Comparison of ENCODE assay signal across 14 mouse cellular contexts in genomic region chr17:63465239-63465638, GRCm38 (mm10). TPM values are rescaled to one million over a fixed set of nuclear protein-coding genes. Genes with fewer than 3 reads are reported as not detected.
DNase-seq lines count a peak whose midpoint lies in the region; ATAC-seq and TF ChIP-seq lines count a peak whose summit lies in the region.
"Had no signal": no experiment of that assay in that cellular context is flagged by ENCODE, and none has a peak within 500 bp of the region (broad histone marks: within the 10 kb centered on the region; RNA-seq: fewer than 3 reads in every experiment).

No protein-coding gene starts in this region.

- H3K9ac ChIP-seq in hindbrain, postnatal 0 days (replicated peaks; ENCODE audit: low read length) = no peak overlapping the region
- no peak overlapping the region for H3K9ac ChIP-seq in hindbrain, embryonic 11.5 days (ENCODE audit: low read depth, low read length)
- no peak overlapping the region for H3K9ac ChIP-seq in MEL (ENCODE audit: control insufficient read depth, low read depth, low read length, poor library complexity, severe bottlenecking)
- H3K9ac ChIP-seq in hindbrain, embryonic 16.5 days (ENCODE audit: low read depth, low read length) = no peak overlapping the region
- H3K9ac ChIP-seq: heart, embryonic 13.5 days; liver, embryonic 13.5 days had no signal

- TF ChIP-seq EP300 in MEL (IDR thresholded peaks at IDR 0.05; ENCODE audit: low read depth in 1 of 2, low read length in 2 of 2) = no peak

- no peak overlapping the region for H3K27ac ChIP-seq in hindbrain, postnatal 0 days
- no peak overlapping the region for H3K27ac ChIP-seq in hindbrain, embryonic 11.5 days (ENCODE audit: low read depth, low read length)
- H3K27ac ChIP-seq in MEL (ENCODE audit: control insufficient read depth, low read depth, low read length) = no peak overlapping the region
- H3K27ac ChIP-seq in hindbrain, embryonic 16.5 days (ENCODE audit: low read depth, low read length) = no peak overlapping the region
- H3K27ac ChIP-seq: heart, embryonic 13.5 days; hindbrain, embryonic 10.5 days; liver, embryonic 13.5 days had no signal

- H3K4me3 ChIP-seq in hindbrain, postnatal 0 days (ENCODE audit: low read length) = no peak overlapping the region
- no peak overlapping the region for H3K4me3 ChIP-seq in hindbrain, embryonic 11.5 days (ENCODE audit: low read depth, low read length)
- no peak overlapping the region for H3K4me3 ChIP-seq in MEL (ENCODE audit: control insufficient read depth in 1 of 2, insufficient read depth in 1 of 2, low read depth in 2 of 2, low read length in 2 of 2)
- no peak overlapping the region for H3K4me3 ChIP-seq in hindbrain, embryonic 16.5 days (ENCODE audit: low read length)
- H3K4me3 ChIP-seq: heart, embryonic 13.5 days; hindbrain, embryonic 10.5 days; liver, embryonic 13.5 days had no signal

- peak; percentile 64 for DNase-seq in hindbrain, postnatal 0 days (ENCODE audit: low spot score)
- no peak for DNase-seq in hindbrain, embryonic 11.5 days (ENCODE audit: low spot score)
- no peak for DNase-seq in MEL (ENCODE audit: low read depth, low spot score)
- peak; percentile 90 for DNase-seq in brain, embryonic 14.5 days (ENCODE audit: low read depth)
- peak; percentile 29 to 56 for DNase-seq in cerebellum, postnatal 25 days
- DNase-seq in adrenal gland, adult 2 months = no peak
- DNase-seq in gastrocnemius, postnatal 14 days = no peak
- DNase-seq: kidney, adult 18-20 months; kidney, postnatal 36 days; liver, embryonic 13.5 days had no signal

- H3K4me1 ChIP-seq in hindbrain, postnatal 0 days (ENCODE audit: insufficient read depth, low read length) = no peaks in the 10 kb centered on the region
- no peaks in the 10 kb centered on the region; the same call in 1 of the 2 replicates for H3K4me1 ChIP-seq in hindbrain, embryonic 11.5 days (replicated peaks; ENCODE audit: control insufficient read depth, insufficient read depth, low read length)
- no peaks in the 10 kb centered on the region for H3K4me1 ChIP-seq in MEL (ENCODE audit: control insufficient read depth in 1 of 2, insufficient read depth in 2 of 2, low read length in 2 of 2)
- no peaks in the 10 kb centered on the region for H3K4me1 ChIP-seq in hindbrain, embryonic 16.5 days (ENCODE audit: control insufficient read depth, insufficient read depth, low read depth, low read length)
- H3K4me1 ChIP-seq: liver, embryonic 13.5 days had no signal

- no peak for TF ChIP-seq RAD21 in MEL (IDR thresholded peaks at IDR 0.05; ENCODE audit: low read depth, low read length)

- no peak for TF ChIP-seq POLR2A in MEL (IDR thresholded peaks at IDR 0.05; ENCODE audit: control insufficient read depth in 1 of 2, insufficient read depth in 1 of 2, low read depth in 1 of 2, low read length in 2 of 2, poor library complexity in 1 of 2)
- TF ChIP-seq POLR2A in brain, embryonic 14.5 days (IDR thresholded peaks at IDR 0.05; ENCODE audit: borderline replicate concordance, extremely low read depth, insufficient read depth, insufficient read length, poor library complexity, severe bottlenecking) = no peak

- H3K27me3 ChIP-seq in hindbrain, postnatal 0 days (ENCODE audit: insufficient read depth, low read length) = no peaks in the 10 kb centered on the region
- H3K27me3 ChIP-seq in hindbrain, embryonic 11.5 days (ENCODE audit: control insufficient read depth, insufficient read depth, low read length) = no peaks in the 10 kb centered on the region
- H3K27me3 ChIP-seq in MEL (ENCODE audit: control insufficient read depth in 1 of 2, insufficient read depth in 2 of 2, low read length in 2 of 2) = no peaks in the 10 kb centered on the region
- no peaks in the 10 kb centered on the region for H3K27me3 ChIP-seq in hindbrain, embryonic 16.5 days (replicated peaks; ENCODE audit: control insufficient read depth, insufficient read depth, low read length)
- H3K27me3 ChIP-seq: heart, embryonic 13.5 days; liver, embryonic 13.5 days had no signal

- intact Hi-C loops in gastrocnemius, postnatal 14 days (cut with DNase I; ENCODE audit: low total_unique reads) = loop anchor here (5.0 kb wide), 2 partner anchors 33 to 143 kb away; no protein-coding TSS in a partner anchor

- 43% methylated on average over 1 of the region's 1 CpGs for WGBS in hindbrain, postnatal 0 days
- 78% methylated on average over 1 of the region's 1 CpGs for WGBS in hindbrain, embryonic 11.5 days
- whole genome bisulfite sequencing in hindbrain, embryonic 16.5 days = 23% methylated on average over 1 of the region's 1 CpGs

- H3K9me3 ChIP-seq in hindbrain, postnatal 0 days (ENCODE audit: low read length) = no peaks in the 10 kb centered on the region
- H3K9me3 ChIP-seq in hindbrain, embryonic 11.5 days (ENCODE audit: control insufficient read depth, low read length) = no peaks in the 10 kb centered on the region
- no peaks in the 10 kb centered on the region for H3K9me3 ChIP-seq in MEL (replicated peaks; ENCODE audit: insufficient read depth, low read length)
- H3K9me3 ChIP-seq in hindbrain, embryonic 16.5 days (ENCODE audit: control insufficient read depth, low read length) = no peaks in the 10 kb centered on the region
- H3K9me3 ChIP-seq: heart, embryonic 13.5 days; hindbrain, embryonic 10.5 days; liver, embryonic 13.5 days had no signal

- TF ChIP-seq CTCF in hindbrain, postnatal 0 days (IDR thresholded peaks at IDR 0.05; ENCODE audit: low read depth) = no peak
- no peak for TF ChIP-seq CTCF in MEL (IDR thresholded peaks at IDR 0.05 in 2 of 3, conservative IDR thresholded peaks at IDR 0.05 in 1 of 3; ENCODE audit: control insufficient read depth in 1 of 3, insufficient read depth in 1 of 3, low read depth in 2 of 3, low read length in 3 of 3, poor library complexity in 1 of 3, severe bottlenecking in 1 of 3)
- TF ChIP-seq CTCF in brain, embryonic 14.5 days (IDR thresholded peaks at IDR 0.05; ENCODE audit: borderline replicate concordance, extremely low read depth, insufficient read depth, insufficient read length) = no peak

- H3K4me2 ChIP-seq in hindbrain, postnatal 0 days (ENCODE audit: low read depth, low read length) = no peak overlapping the region
- no peak overlapping the region for H3K4me2 ChIP-seq in hindbrain, embryonic 11.5 days (replicated peaks; ENCODE audit: low read depth, low read length)
- H3K4me2 ChIP-seq in hindbrain, embryonic 16.5 days (ENCODE audit: low read length) = no peak overlapping the region
- H3K4me2 ChIP-seq: heart, embryonic 13.5 days; liver, embryonic 13.5 days had no signal

- H3K36me3 ChIP-seq in hindbrain, postnatal 0 days (ENCODE audit: insufficient read depth, low read length) = no peaks in the 10 kb centered on the region
- H3K36me3 ChIP-seq in hindbrain, embryonic 11.5 days (ENCODE audit: control insufficient read depth, insufficient read depth, low read length) = no peaks in the 10 kb centered on the region
- H3K36me3 ChIP-seq in MEL (ENCODE audit: control insufficient read depth in 1 of 2, insufficient read depth in 2 of 2, low read length in 2 of 2) = no peaks in the 10 kb centered on the region
- no peaks in the 10 kb centered on the region for H3K36me3 ChIP-seq in hindbrain, embryonic 16.5 days (ENCODE audit: control insufficient read depth, insufficient read depth, low read length)
- H3K36me3 ChIP-seq: hindbrain, embryonic 10.5 days; liver, embryonic 13.5 days had no signal

- no peaks in the 10 kb centered on the region for H3K79me2 ChIP-seq in MEL (ENCODE audit: control insufficient read depth, insufficient read depth, low read length, poor library complexity)

- 0 out of 2 replicates have a peak, but pooled peaks have one; percentile 40 for ATAC-seq in hindbrain, postnatal 0 days
- no peak for ATAC-seq in hindbrain, embryonic 11.5 days (ENCODE audit: low FRiP score)
- no peak for ATAC-seq in hindbrain, embryonic 16.5 days
- ATAC-seq: lung, postnatal 0 days had no signal

TF ChIP-seq in MEL, 35 proteins besides CTCF, POLR2A, EP300 and RAD21:
- TF ChIP-seq MEF2A (IDR thresholded peaks at IDR 0.05; ENCODE audit: extremely low read depth, insufficient replicate concordance, low read depth, low read length, poor library complexity, severe bottlenecking) (no peak), GATA1 (IDR thresholded peaks at IDR 0.05; ENCODE audit: low read depth, low read length) (0 out of 2 replicates have a peak, but pooled peaks have one; percentile 19)
TF ChIP-seq in MEL: peak in this region for 1.

RNA-seq across cellular contexts. Expression of gene Fbxl17, which starts 34.6 kb away (rescaled TPM):
- 22.3 and 27.6 TPM in 2 replicates for total RNA-seq in hindbrain, postnatal 0 days (2014; rRNA removed)
- 10.0 and 13.1 TPM in 2 replicates for polyA plus RNA-seq in hindbrain, postnatal 0 days (2015; fragmentation: Nextera tagmentation; extraction: Ambion mirVana)
- 9.1 and 9.7 TPM in 2 replicates for polyA plus RNA-seq in hindbrain, embryonic 11.5 days (2014; fragmentation: Nextera tagmentation; extraction: Ambion mirVana)
- total RNA-seq in MEL (2012; rRNA removed) = 4.4 and 5.0 TPM in 2 replicates
- polyA plus RNA-seq in MEL (2012; ENCODE audit: insufficient read depth in 1 of 2, insufficient read length in 2 of 2, low read depth in 1 of 2, low replicate concordance in 2 of 2, missing spikeins in 1 of 2) = 1 to 10 TPM in 1 of 2 experiments, not detected in 1; 9.7 TPM
- 19.7 and 30.9 TPM in 2 replicates for polyA plus RNA-seq in brain, embryonic 14.5 days (2012; rRNA removed)
- total RNA-seq in adrenal gland, adult 2 months (2021) = 10 to 100 TPM; 26.4 to 28.6 TPM
- polyA plus RNA-seq in adrenal gland, adult 2 months (2012; rRNA removed) = 19.2 and 23.7 TPM in 2 replicates
- 10 to 100 TPM; 27.1 to 28.1 TPM for total RNA-seq in gastrocnemius, postnatal 14 days (2021)
- 9.5 and 10.5 TPM in 2 replicates for polyA plus RNA-seq in hindbrain, embryonic 16.5 days (2015; fragmentation: Nextera tagmentation; extraction: Ambion mirVana)

Comparison
In these comparisons a context has a peak if more than half of its experiments do, and no peak if none do; other contexts are left out.
1. DNase-seq: peak in hindbrain, postnatal 0 days (single experiment), brain, embryonic 14.5 days (single experiment) and cerebellum, postnatal 25 days (2 of 2); none in hindbrain, embryonic 11.5 days (single experiment), MEL (single experiment), adrenal gland, adult 2 months (single experiment) and gastrocnemius, postnatal 14 days (single experiment).